Mouse (Mus musculus) hindbrain, embryonic 10.5 days (tissue): ENCODE results near the gene Lamp3. TPM values are rescaled to one million over a fixed set of nuclear protein-coding genes. Genes with fewer than 3 reads are reported as not detected.
"Not testable (repeated sequence)": the region's sequence is repeated elsewhere in the genome, so short reads cannot be mapped to it uniquely, and the experiment has no call there.

Experiments used
- DNase-seq: peaks from one replicate; pipeline ENCODE4 v3.0.0-alpha.2; 2017; ENCODE audit warnings: low spot score
- H3K27ac ChIP-seq: fragments of 300-500 bp; sonication (generic); 2 replicates; pipeline ENCODE4 v1.5.1; 2016; ENCODE audit warnings: mild to moderate bottlenecking, moderate library complexity
- H3K27me3 ChIP-seq: fragments of 300-500 bp; sonication (generic); 2 replicates; pipeline ENCODE4 v1.6.1; 2016; ENCODE audit warnings: mild to moderate bottlenecking; ENCODE audit not compliant: poor library complexity, insufficient read depth, severe bottlenecking
- H3K36me3 ChIP-seq: fragments of 300-500 bp; sonication (generic); 2 replicates; pipeline ENCODE4 v1.6.1; 2016; ENCODE audit warnings: mild to moderate bottlenecking, moderate library complexity
- H3K4me1 ChIP-seq: fragments of 300-500 bp; sonication (generic); replicated peaks from 2 replicates; pipeline ENCODE4 v1.6.1; 2016; ENCODE audit warnings: mild to moderate bottlenecking
- H3K4me3 ChIP-seq: fragments of 300-500 bp; sonication (generic); 2 replicates; pipeline ENCODE4 v1.5.1; 2016; ENCODE audit warnings: mild to moderate bottlenecking, moderate library complexity
- H3K9me3 ChIP-seq: fragments of 300-500 bp; sonication (generic); 2 replicates; pipeline ENCODE4 v1.6.1; 2016; ENCODE audit warnings: mild to moderate bottlenecking, moderate library complexity
- WGBS: fragments of 180-500 bp; shearing (Covaris S2); methylation state at CpG from one replicate; pipeline ENCODE4 v1.1.7; 2016; 5-methylcytosine and 5-hydroxymethylcytosine counted together
- polyA plus RNA-seq: library from polyadenylated mRNA; unstranded; fragments of >200 nt; fragmentation: Nextera tagmentation; extraction: Ambion mirVana; gene quantifications from 2 replicates; pipeline ENCODE4 v1.2.1, GENCODE M21; 2016

The Lamp3 gene
- 0.07 and 0.11 TPM in 2 replicates for polyA plus RNA-seq

DNA sequence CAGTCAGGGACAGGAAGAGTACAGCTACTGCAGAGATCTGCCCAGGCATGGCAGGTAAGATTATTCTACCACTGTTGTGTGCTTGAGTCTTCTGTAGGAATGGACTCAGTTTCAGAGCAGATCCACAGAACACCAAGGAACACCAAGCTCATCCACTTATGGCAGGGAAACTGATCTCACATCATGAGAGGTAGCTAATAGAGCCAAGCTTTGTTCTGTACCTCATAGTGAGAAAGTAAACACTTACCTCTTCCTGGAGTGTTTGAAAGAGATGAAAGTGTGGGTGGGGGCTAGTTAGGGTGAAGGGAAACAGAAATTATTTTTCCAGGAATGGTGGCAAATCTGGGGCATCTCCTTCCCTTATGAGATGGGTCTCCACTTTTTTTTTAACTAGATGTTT is at the start of gene Lamp3:
Gene Lamp3 (minus strand): TSS at position 160 of the 400 bp plus-strand sequence.
- Histone ChIP-seq H3K9me3 (no peaks in the 10 kb centered on the region), H3K36me3 (no peaks in the 10 kb centered on the region), H3K4me3 (no peak within 1 kb of the TSS), H3K27ac (no peak within 1 kb of the TSS), H3K4me1 (no peaks in the 10 kb centered on the region), H3K27me3 (no peaks in the 10 kb centered on the region)
- no peak for DNase-seq

DNA sequence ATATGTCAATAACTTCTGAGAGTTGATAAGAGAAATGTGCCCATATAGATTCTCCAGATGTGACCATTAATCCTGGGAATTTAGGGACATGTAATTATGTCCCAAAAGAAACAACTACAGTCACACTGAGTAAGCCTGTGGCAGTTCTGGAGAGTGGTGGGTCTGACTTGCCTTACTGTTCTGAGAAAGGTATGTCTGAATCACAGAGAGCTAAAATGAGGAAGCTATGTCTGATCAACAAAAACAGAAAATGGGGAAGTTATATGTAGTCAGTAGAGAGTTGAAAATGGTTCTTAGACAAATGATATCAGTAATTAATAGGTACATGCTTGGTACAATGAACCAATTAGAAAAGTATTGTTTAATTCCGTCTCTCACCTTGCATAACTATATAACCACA is 26.7 kb upstream of the Lamp3 start:
- H3K27me3 ChIP-seq: no peaks in the 10 kb centered on the region
- H3K4me1 ChIP-seq: no peaks in the 10 kb centered on the region
- H3K9me3 ChIP-seq: no peaks in the 10 kb centered on the region
- WGBS: 86% methylated on average over 1 of the region's 1 CpGs
- no peak overlapping the region for H3K27ac ChIP-seq
- no peaks in the 10 kb centered on the region for H3K36me3 ChIP-seq
- no peak for DNase-seq
- H3K4me3 ChIP-seq: no peak overlapping the region

DNA sequence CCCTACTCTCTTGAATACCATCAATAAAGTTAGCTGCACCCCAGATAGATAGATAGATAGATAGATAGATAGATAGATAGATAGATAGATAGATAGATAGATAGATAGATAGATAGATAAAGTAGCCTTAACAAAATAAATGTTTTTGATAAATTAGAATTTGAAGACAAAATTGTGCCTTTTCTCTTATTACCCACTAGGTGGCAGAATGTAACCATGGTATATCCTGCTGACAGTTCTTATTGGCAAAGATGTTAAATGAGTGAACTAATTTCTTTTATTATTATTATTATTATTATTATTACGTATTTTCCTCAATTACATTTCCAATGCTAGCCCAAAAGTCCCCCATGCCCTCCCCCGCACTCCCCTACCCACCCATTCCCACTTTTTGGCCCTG is 18.0 kb upstream of the Lamp3 start:
- not testable (repeated sequence) for H3K4me3 ChIP-seq, H3K27ac ChIP-seq, DNase-seq, H3K9me3 ChIP-seq, H3K27me3 ChIP-seq, H3K4me1 ChIP-seq, H3K36me3 ChIP-seq
- 33% methylated on average over 2 of the region's 2 CpGs for WGBS

DNA sequence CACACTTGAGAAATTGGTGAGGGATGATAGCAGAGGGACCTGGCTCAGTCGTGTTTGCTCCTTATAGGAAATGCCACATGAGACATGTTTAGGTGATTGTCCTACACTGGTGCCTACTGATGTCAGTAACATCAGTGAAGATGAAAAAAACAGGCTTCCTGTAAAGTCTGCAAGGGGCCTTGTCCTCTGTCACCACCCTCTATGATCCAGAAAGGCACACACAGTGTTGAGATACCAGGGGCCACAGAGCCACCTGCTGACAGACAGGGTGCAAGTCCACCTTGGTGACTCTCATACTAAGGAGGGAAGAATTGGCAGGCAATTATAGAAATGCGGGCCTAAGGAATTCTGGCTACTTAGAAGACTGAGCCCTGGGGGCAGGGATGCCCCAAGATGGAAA is 14.8 kb upstream of the Lamp3 start:
- Histone ChIP-seq H3K27me3 (no peaks in the 10 kb centered on the region), H3K4me3 (no peak overlapping the region), H3K36me3 (no peaks in the 10 kb centered on the region), H3K27ac (no peak overlapping the region), H3K9me3 (no peaks in the 10 kb centered on the region), H3K4me1 (no peaks in the 10 kb centered on the region)
- no peak for DNase-seq
- 55% methylated on average over 2 of the region's 2 CpGs for WGBS

DNA sequence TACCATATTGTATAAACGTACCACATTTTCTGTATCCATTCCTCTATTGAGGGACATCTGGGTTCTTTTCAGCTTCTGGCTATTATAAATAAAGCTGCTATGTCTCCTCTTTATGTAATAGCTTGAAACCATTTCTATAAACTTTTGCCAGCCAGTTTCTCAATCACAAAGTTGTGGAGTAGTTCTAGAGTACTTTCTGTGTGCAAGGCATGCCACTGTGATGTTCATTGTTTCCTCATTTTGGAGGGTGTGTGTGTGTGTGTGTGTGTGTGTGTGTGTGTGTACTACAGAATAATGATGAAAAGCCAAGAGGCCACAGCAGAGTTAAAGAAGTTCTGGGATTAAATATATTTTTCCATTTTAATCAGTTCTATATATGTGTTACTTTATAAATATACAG is 1.2 kb upstream of the Lamp3 start:
- 88% methylated on average over 1 of the region's 1 CpGs for WGBS
- Histone ChIP-seq H3K27me3 (no peaks in the 10 kb centered on the region), H3K4me1 (no peaks in the 10 kb centered on the region), H3K9me3 (no peaks in the 10 kb centered on the region), H3K4me3 (no peak overlapping the region), H3K27ac (no peak overlapping the region), H3K36me3 (no peaks in the 10 kb centered on the region)
- DNase-seq: no peak

DNA sequence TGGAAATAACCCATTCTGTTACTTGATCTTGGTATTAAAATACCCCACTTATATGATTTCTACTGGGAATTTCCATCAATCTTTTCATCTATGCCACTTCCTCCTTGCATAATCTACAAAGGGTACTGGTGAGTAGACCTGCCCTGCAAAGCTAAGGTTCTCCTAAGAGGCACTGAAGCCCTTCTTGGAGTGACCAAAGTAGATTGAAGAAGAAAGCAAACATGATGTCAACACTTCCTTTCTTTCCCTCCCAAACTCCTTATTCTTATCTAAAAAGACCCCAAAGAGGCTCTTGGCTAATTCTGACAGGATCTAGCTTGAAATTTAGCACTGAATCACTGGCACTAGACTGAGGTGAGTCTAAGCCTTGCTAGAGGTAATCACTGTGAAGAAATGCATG is 7.0 kb downstream of the Lamp3 start:
- H3K4me3 ChIP-seq: no peak overlapping the region
- H3K4me1 ChIP-seq: no peaks in the 10 kb centered on the region
- no peaks in the 10 kb centered on the region for H3K27me3 ChIP-seq
- DNase-seq: no peak
- H3K9me3 ChIP-seq: 0 out of 2 replicates have a peak, but pooled peaks cover 3% of the 10 kb centered on the region
- no peak overlapping the region for H3K27ac ChIP-seq
- no peaks in the 10 kb centered on the region for H3K36me3 ChIP-seq

DNA sequence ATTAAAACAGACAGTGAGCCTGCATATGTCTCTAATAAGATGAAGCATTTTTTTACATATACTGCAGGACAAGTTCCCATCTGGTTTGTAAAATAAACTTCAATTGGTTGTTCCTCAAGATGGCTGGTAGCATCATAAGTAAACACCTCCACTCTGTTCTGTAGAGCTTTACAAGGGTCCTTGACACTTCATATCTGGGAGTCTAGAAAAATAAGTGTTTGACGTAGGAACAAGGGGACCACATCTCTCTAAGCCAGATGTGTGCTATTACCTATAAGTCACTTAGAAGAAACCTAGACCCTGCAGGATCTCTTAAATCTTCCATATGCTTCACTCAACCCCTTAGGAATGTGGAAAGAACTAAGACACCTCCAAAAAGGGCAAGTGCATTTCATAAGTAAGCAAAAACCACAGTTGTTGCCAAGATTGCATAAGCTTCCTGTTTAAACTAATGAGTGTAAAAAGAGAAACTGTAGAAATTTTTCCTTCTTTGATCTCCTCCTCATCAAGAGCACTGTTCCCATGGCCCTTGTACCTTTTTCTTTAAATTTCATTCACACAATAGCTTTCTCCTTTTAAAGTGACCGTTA is 35.3 kb downstream of the Lamp3 start:
- Histone ChIP-seq H3K9me3 (no peaks in the 10 kb centered on the region), H3K4me1 (no peaks in the 10 kb centered on the region), H3K36me3 (no peaks in the 10 kb centered on the region), H3K27ac (no peak overlapping the region), H3K4me3 (no peak overlapping the region), H3K27me3 (no peaks in the 10 kb centered on the region)
- DNase-seq: no peak
- 89% methylated on average over 2 of the region's 2 CpGs for WGBS

DNA sequence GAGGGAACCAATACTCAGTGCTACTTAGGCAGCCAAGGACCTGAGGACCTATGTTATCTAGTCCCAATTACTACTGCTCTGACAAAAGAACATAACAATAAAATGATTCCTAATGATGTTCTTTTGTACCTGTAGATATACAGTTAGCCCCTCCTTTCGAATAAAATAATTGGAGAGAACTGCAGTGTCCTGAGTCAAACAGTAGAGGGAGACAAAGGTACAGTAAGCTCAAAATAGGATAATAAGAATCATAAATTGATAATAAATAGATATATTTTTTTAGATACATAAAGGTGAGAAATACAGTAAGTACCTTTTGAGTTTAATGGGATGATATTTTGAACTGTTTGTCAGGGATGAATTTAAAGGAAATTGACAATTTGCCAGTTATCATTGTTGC is 39.9 kb downstream of the Lamp3 start:
- Histone ChIP-seq H3K36me3 (no peaks in the 10 kb centered on the region), H3K4me3 (no peak overlapping the region), H3K27me3 (no peaks in the 10 kb centered on the region), H3K4me1 (no peaks in the 10 kb centered on the region), H3K27ac (no peak overlapping the region), H3K9me3 (no peaks in the 10 kb centered on the region)
- DNase-seq: no peak
- WGBS: 68% methylated on average over 1 of the region's 1 CpGs

DNA sequence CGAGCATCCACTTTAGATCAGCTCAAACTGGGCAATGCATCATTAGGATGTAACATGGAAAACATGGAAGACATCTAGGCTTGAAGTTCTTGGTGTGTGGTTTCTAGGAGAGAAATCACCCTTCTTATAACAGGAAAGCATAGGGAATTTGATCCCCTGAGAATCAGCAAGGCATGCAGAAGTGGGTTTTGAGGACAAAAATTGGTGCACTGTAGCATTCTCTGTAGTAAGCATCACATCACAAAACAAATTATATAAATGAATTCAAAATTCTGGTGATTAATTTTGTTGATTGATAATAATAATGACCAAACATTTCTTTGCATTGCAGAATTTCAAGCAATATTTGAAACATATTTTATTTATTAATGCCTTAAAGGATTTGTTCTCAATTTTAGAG is 76.4 kb downstream of the Lamp3 start, which contains the start of gene Olfr171:
Gene Olfr171 (minus strand): TSS at position 101 of the 400 bp plus-strand sequence.
- Histone ChIP-seq H3K4me3 (no peak within 1 kb of the TSS), H3K4me1 (no peaks in the 10 kb centered on the region), H3K27ac (no peak within 1 kb of the TSS), H3K36me3 (no peaks in the 10 kb centered on the region), H3K27me3 (no peaks in the 10 kb centered on the region), H3K9me3 (peaks cover 18% of the 10 kb centered on the region)
- no peak for DNase-seq
- 88% methylated on average over 1 of the region's 1 CpGs for WGBS

DNA sequence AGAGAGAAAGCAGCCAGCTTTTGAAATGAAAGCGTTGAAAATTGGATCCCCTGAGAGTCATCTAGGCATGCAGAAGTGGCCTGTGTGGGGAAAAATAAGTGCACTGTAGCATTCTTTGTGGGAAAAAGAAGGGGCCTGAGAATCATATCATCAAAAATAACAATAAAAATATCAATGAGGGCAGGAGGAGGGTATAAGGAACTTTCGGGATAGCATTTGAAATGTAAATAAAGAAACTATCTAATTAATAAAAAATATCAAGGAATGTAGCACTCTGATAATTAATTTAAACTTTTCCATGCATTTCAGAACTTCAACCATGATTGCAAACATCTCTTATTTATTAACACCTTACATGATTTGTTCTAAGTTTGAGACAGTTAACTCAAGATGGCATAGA is 94.4 kb downstream of the Lamp3 start, which contains the start of gene Olfr170:
Gene Olfr170 (minus strand): TSS at position 101 of the 400 bp plus-strand sequence.
- not testable (repeated sequence) for H3K4me1 ChIP-seq, H3K9me3 ChIP-seq, DNase-seq, H3K36me3 ChIP-seq, H3K27ac ChIP-seq, H3K4me3 ChIP-seq, H3K27me3 ChIP-seq
- WGBS: 86% methylated on average over 2 of the region's 2 CpGs

Other genes with a start within 250 kb of the Lamp3 start
- not detected in 2 replicates for gene Olfr166, start 222.7 kb downstream of the Lamp3 start, polyA plus RNA-seq
- not detected in 2 replicates for gene Olfr167, start 184.1 kb downstream of the Lamp3 start, polyA plus RNA-seq
- gene Olfr168, start 170.8 kb downstream of the Lamp3 start, polyA plus RNA-seq: not detected in 2 replicates
- gene Olfr169, start 134.6 kb downstream of the Lamp3 start, polyA plus RNA-seq: not detected in 2 replicates
- gene Olfr170, start 94.5 kb downstream of the Lamp3 start, polyA plus RNA-seq: not detected in 2 replicates
- gene Olfr171, start 76.5 kb downstream of the Lamp3 start, polyA plus RNA-seq: not detected in 2 replicates
- 32.3 and 35.4 TPM in 2 replicates for gene B3gnt5, start 53.8 kb upstream of the Lamp3 start, polyA plus RNA-seq